Mouse (Mus musculus) liver, embryonic 11.5 days (tissue): ENCODE measurements at regions not wholly inside any gene's neighbourhood (a gene's known extent, or its start where the extent isn't known, plus 50 kb on each side); places are given as distances from the start of the nearest gene placed in this dataset.
"Not testable (repeated sequence)": the region's sequence is repeated elsewhere in the genome, so short reads cannot be mapped to it uniquely, and the experiment has no call there.

Source experiments
- ATAC-seq: fragments of 200-750 bp; cut with Nextera tagmentation; replicated peaks from 2 replicates; pipeline ENCODE4 v1.8.0; 2017; ENCODE audit warnings: moderate number of reproducible peaks, mild to moderate bottlenecking, moderate TSS enrichment, moderate library complexity; ENCODE audit not compliant: low FRiP score
- DNase-seq: peaks from one replicate; pipeline ENCODE4 v3.0.0-alpha.2; 2017; ENCODE audit warnings: low spot score
- H3K27ac ChIP-seq: fragments of 300-500 bp; sonication (generic); 2 replicates; pipeline ENCODE4 v1.5.1; 2014; ENCODE audit warnings: mild to moderate bottlenecking, low read depth, low read length, control low read depth
- H3K27me3 ChIP-seq: fragments of 300-500 bp; sonication (generic); replicated peaks from 2 replicates; pipeline ENCODE4 v1.6.1; 2014; ENCODE audit warnings: low read length, mixed read lengths; ENCODE audit not compliant: control insufficient read depth, insufficient read depth
- H3K36me3 ChIP-seq: fragments of 300-500 bp; sonication (generic); 2 replicates; pipeline ENCODE4 v1.6.1; 2014; ENCODE audit warnings: mild to moderate bottlenecking, low read length, moderate library complexity, mixed read lengths; ENCODE audit not compliant: control insufficient read depth, insufficient read depth
- H3K4me1 ChIP-seq: fragments of 300-500 bp; sonication (generic); replicated peaks from 2 replicates; pipeline ENCODE4 v1.6.1; 2014; ENCODE audit warnings: low read length, mixed read lengths; ENCODE audit not compliant: control insufficient read depth, insufficient read depth
- H3K4me2 ChIP-seq: fragments of 300-500 bp; sonication (generic); 2 replicates; pipeline ENCODE4 v1.6.1; 2014; ENCODE audit warnings: mild to moderate bottlenecking, control low read depth, moderate library complexity
- H3K4me3 ChIP-seq: fragments of 300-500 bp; sonication (generic); 2 replicates; pipeline ENCODE4 v1.5.1; 2014; ENCODE audit warnings: low read depth, low read length, control low read depth
- H3K9ac ChIP-seq: fragments of 300-500 bp; sonication (generic); 2 replicates; pipeline ENCODE4 v1.6.1; 2014; ENCODE audit warnings: low read depth, low read length, control low read depth
- H3K9me3 ChIP-seq: fragments of 300-500 bp; sonication (generic); 2 replicates; pipeline ENCODE4 v1.6.1; 2016; ENCODE audit warnings: low read length, inconsistent platforms, mixed read lengths; ENCODE audit not compliant: control insufficient read depth
- WGBS: fragments of 180-500 bp; shearing (Covaris S2); extraction: QIAGEN DNeasy Blood & Tissue Kit; methylation state at CpG from one replicate; pipeline ENCODE4 v1.1.7; 2014; 5-methylcytosine and 5-hydroxymethylcytosine counted together

GRCm38 (mm10) chr7:73827549-73827948 is 87.4 kb downstream of the Fam174b start:
- 73% methylated on average over 1 of the region's 1 CpGs for WGBS
- no peaks in the 10 kb centered on the region for H3K36me3 ChIP-seq

GRCm38 (mm10) chr7:73830581-73830980 is 90.5 kb downstream of the Fam174b start:
- Histone ChIP-seq H3K27ac (no peak overlapping the region), H3K9ac (no peak overlapping the region), H3K36me3 (no peaks in the 10 kb centered on the region), H3K27me3 (no peaks in the 10 kb centered on the region), H3K9me3 (no peaks in the 10 kb centered on the region), H3K4me1 (no peaks in the 10 kb centered on the region), H3K4me2 (no peak overlapping the region), H3K4me3 (no peak overlapping the region)
- DNase-seq (no peak), ATAC-seq (no peak)
- 75% methylated on average over 6 of the region's 6 CpGs for WGBS

More at GRCm38 (mm10) chr7:73827549-73827948, 87.4 kb downstream of the Fam174b start:
- no peak for ATAC-seq
- H3K4me2 ChIP-seq: no peak overlapping the region
- DNase-seq: no peak
- no peaks in the 10 kb centered on the region for H3K4me1 ChIP-seq
- no peaks in the 10 kb centered on the region for H3K27me3 ChIP-seq
- no peaks in the 10 kb centered on the region for H3K9me3 ChIP-seq
- no peak overlapping the region for H3K9ac ChIP-seq
- no peak overlapping the region for H3K4me3 ChIP-seq
- H3K27ac ChIP-seq: no peak overlapping the region

GRCm38 (mm10) chr7:73840381-73840780 is 100.3 kb downstream of the Fam174b start:
- no peak overlapping the region for H3K4me2 ChIP-seq
- no peak for ATAC-seq
- H3K27me3 ChIP-seq: no peaks in the 10 kb centered on the region
- H3K9me3 ChIP-seq: no peaks in the 10 kb centered on the region
- no peak overlapping the region for H3K27ac ChIP-seq
- no peak overlapping the region for H3K4me3 ChIP-seq
- no peaks in the 10 kb centered on the region for H3K4me1 ChIP-seq
- no peak overlapping the region for H3K9ac ChIP-seq
- 83% methylated on average over 3 of the region's 3 CpGs for WGBS
- no peaks in the 10 kb centered on the region for H3K36me3 ChIP-seq
- DNase-seq: no peak

- no peak overlapping the region for H3K4me3 ChIP-seq
- no peak overlapping the region for H3K4me2 ChIP-seq
- ATAC-seq (no peak), DNase-seq (no peak)
- WGBS: 69% methylated on average over 9 of the region's 9 CpGs
- no peak overlapping the region for H3K9ac ChIP-seq
- H3K27me3 ChIP-seq: no peaks in the 10 kb centered on the region
- H3K36me3 ChIP-seq: no peaks in the 10 kb centered on the region
- no peaks in the 10 kb centered on the region for H3K4me1 ChIP-seq
- no peak overlapping the region for H3K27ac ChIP-seq
- no peaks in the 10 kb centered on the region for H3K9me3 ChIP-seq
Observed at GRCm38 (mm10) chr7:73852184-73852583, 112.1 kb downstream of the Fam174b start.

- H3K4me3 ChIP-seq, H3K9ac ChIP-seq, DNase-seq, H3K27me3 ChIP-seq, H3K9me3 ChIP-seq, H3K4me1 ChIP-seq, H3K27ac ChIP-seq, ATAC-seq, H3K4me2 ChIP-seq, H3K36me3 ChIP-seq: not testable (repeated sequence)
- 70% methylated on average over 3 of the region's 3 CpGs for WGBS
Observed at GRCm38 (mm10) chr7:73853296-73853950, 113.3 kb downstream of the Fam174b start.

- no peak overlapping the region for H3K4me3 ChIP-seq
- no peak overlapping the region for H3K9ac ChIP-seq
- H3K27me3 ChIP-seq: no peaks in the 10 kb centered on the region
- no peak overlapping the region for H3K4me2 ChIP-seq
- no peaks in the 10 kb centered on the region for H3K4me1 ChIP-seq
- no peak for ATAC-seq
- 46% methylated on average over 4 of the region's 4 CpGs for WGBS
- no peaks in the 10 kb centered on the region for H3K36me3 ChIP-seq
- H3K9me3 ChIP-seq: no peaks in the 10 kb centered on the region
- H3K27ac ChIP-seq: no peak overlapping the region
- no peak for DNase-seq
Observed at GRCm38 (mm10) chr7:73855489-73855888, 115.4 kb downstream of the Fam174b start.

GRCm38 (mm10) chr7:73856908-73857307 is 116.8 kb downstream of the Fam174b start:
- no peaks in the 10 kb centered on the region for H3K9me3 ChIP-seq
- ATAC-seq: no peak

GRCm38 (mm10) chr7:73865086-73865485 is 125.0 kb downstream of the Fam174b start:
- WGBS: 60% methylated on average over 5 of the region's 5 CpGs
- DNase-seq (no peak), ATAC-seq (no peak)
- H3K9me3 ChIP-seq: no peaks in the 10 kb centered on the region
- no peak overlapping the region for H3K4me2 ChIP-seq
- H3K4me1 ChIP-seq: no peaks in the 10 kb centered on the region
- no peak overlapping the region for H3K9ac ChIP-seq
- H3K27me3 ChIP-seq: no peaks in the 10 kb centered on the region
- no peak overlapping the region for H3K27ac ChIP-seq
- no peaks in the 10 kb centered on the region; the same call in 1 of the 2 replicates for H3K36me3 ChIP-seq
- no peak overlapping the region for H3K4me3 ChIP-seq

More at GRCm38 (mm10) chr7:73856908-73857307, 116.8 kb downstream of the Fam174b start:
- Histone ChIP-seq H3K9ac (no peak overlapping the region), H3K27me3 (no peaks in the 10 kb centered on the region), H3K4me3 (no peak overlapping the region), H3K4me1 (no peaks in the 10 kb centered on the region), H3K4me2 (no peak overlapping the region), H3K36me3 (no peaks in the 10 kb centered on the region), H3K27ac (no peak overlapping the region)
- 70% methylated on average over 6 of the region's 6 CpGs for WGBS
- no peak for DNase-seq

- no peaks in the 10 kb centered on the region for H3K36me3 ChIP-seq
- no peaks in the 10 kb centered on the region for H3K4me1 ChIP-seq
- ATAC-seq (no peak), DNase-seq (peak; percentile 4)
- no peak overlapping the region for H3K4me2 ChIP-seq
- H3K27me3 ChIP-seq: no peaks in the 10 kb centered on the region
- H3K27ac ChIP-seq: no peak overlapping the region
- no peak overlapping the region for H3K9ac ChIP-seq
- H3K4me3 ChIP-seq: no peak overlapping the region
- 80% methylated on average over 2 of the region's 2 CpGs for WGBS
- no peaks in the 10 kb centered on the region for H3K9me3 ChIP-seq
Observed at GRCm38 (mm10) chr7:73872181-73872580, 132.1 kb downstream of the Fam174b start.
